Mouse (Mus musculus): ENCODE measurements around the gene Otub2. TPM values are rescaled to one million over a fixed set of nuclear protein-coding genes. Genes with fewer than 3 reads are reported as not detected.

The Otub2 gene
- polyA plus RNA-seq, 1 experiment from 2014 or later = 11.2 TPM

GRCm38 (mm10) chr12:103367171-103367570 is 21.3 kb upstream of the Otub2 start:
- WGBS = 78% methylated on average over 2 of the region's 2 CpGs
- no peak for DNase-seq (ENCODE audit: low spot score)
- no peaks in the 10 kb centered on the region for H3K36me3 ChIP-seq (ENCODE audit: control insufficient read depth, insufficient read depth, low read length)

GRCm38 (mm10) chr12:103367620-103368325 is 20.7 kb upstream of the Otub2 start:
- Histone ChIP-seq H3K9me3 (ENCODE audit: control insufficient read depth, low read length) (no peaks in the 10 kb centered on the region), H3K36me3 (ENCODE audit: control insufficient read depth, insufficient read depth, low read length) (no peaks in the 10 kb centered on the region), H3K4me2 (ENCODE audit: low read depth, severe bottlenecking) (no peak overlapping the region), H3K27ac (replicated peaks; ENCODE audit: low read depth, low read length) (no peak overlapping the region), H3K27me3 (ENCODE audit: control insufficient read depth, insufficient read depth, low read length) (no peaks in the 10 kb centered on the region), H3K4me3 (ENCODE audit: low read depth, low read length) (no peak overlapping the region), H3K9ac (ENCODE audit: low read length) (no peak overlapping the region), H3K4me1 (ENCODE audit: control insufficient read depth, insufficient read depth, low read length) (no peaks in the 10 kb centered on the region)
- 18% methylated on average over 18 of the region's 18 CpGs for WGBS
- ATAC-seq (ENCODE audit: insufficient number of reproducible peaks, low FRiP score, low TSS enrichment, low read depth) (peak; percentile 68; the same call in 1 of the 2 replicates), DNase-seq (ENCODE audit: low spot score) (peak; percentile 91)

More at GRCm38 (mm10) chr12:103367171-103367570, 21.3 kb upstream of the Otub2 start:
- Histone ChIP-seq H3K27me3 (ENCODE audit: control insufficient read depth, insufficient read depth, low read length) (no peaks in the 10 kb centered on the region), H3K4me2 (ENCODE audit: low read depth, severe bottlenecking) (no peak overlapping the region), H3K9ac (ENCODE audit: low read length) (no peak overlapping the region), H3K4me3 (ENCODE audit: low read depth, low read length) (no peak overlapping the region), H3K27ac (replicated peaks; ENCODE audit: low read depth, low read length) (no peak overlapping the region), H3K4me1 (ENCODE audit: control insufficient read depth, insufficient read depth, low read length) (no peaks in the 10 kb centered on the region), H3K9me3 (ENCODE audit: control insufficient read depth, low read length) (no peaks in the 10 kb centered on the region)
- no peak for ATAC-seq (ENCODE audit: insufficient number of reproducible peaks, low FRiP score, low TSS enrichment, low read depth)

GRCm38 (mm10) chr12:103368326-103368669 is 20.2 kb upstream of the Otub2 start:
- DNase-seq (ENCODE audit: low spot score) (no peak), ATAC-seq (ENCODE audit: insufficient number of reproducible peaks, low FRiP score, low TSS enrichment, low read depth) (no peak)
- no peak overlapping the region for H3K27ac ChIP-seq (replicated peaks; ENCODE audit: low read depth, low read length)
- no peaks in the 10 kb centered on the region for H3K4me1 ChIP-seq (ENCODE audit: control insufficient read depth, insufficient read depth, low read length)
- no peaks in the 10 kb centered on the region for H3K9me3 ChIP-seq (ENCODE audit: control insufficient read depth, low read length)
- H3K36me3 ChIP-seq (ENCODE audit: control insufficient read depth, insufficient read depth, low read length) = no peaks in the 10 kb centered on the region
- H3K4me3 ChIP-seq (ENCODE audit: low read depth, low read length) = no peak overlapping the region
- no peak overlapping the region for H3K4me2 ChIP-seq (ENCODE audit: low read depth, severe bottlenecking)
- H3K9ac ChIP-seq (ENCODE audit: low read length) = no peak overlapping the region
- WGBS = 75% methylated on average over 7 of the region's 7 CpGs
- no peaks in the 10 kb centered on the region for H3K27me3 ChIP-seq (ENCODE audit: control insufficient read depth, insufficient read depth, low read length)

GRCm38 (mm10) chr12:103368777-103369176 is 19.7 kb upstream of the Otub2 start:
- no peaks in the 10 kb centered on the region for H3K9me3 ChIP-seq (ENCODE audit: control insufficient read depth, low read length)
- H3K4me3 ChIP-seq (ENCODE audit: low read depth, low read length) = no peak overlapping the region
- DNase-seq (ENCODE audit: low spot score) = no peak
- H3K27me3 ChIP-seq (ENCODE audit: control insufficient read depth, insufficient read depth, low read length) = no peaks in the 10 kb centered on the region
- H3K4me2 ChIP-seq (ENCODE audit: low read depth, severe bottlenecking) = no peak overlapping the region
- no peaks in the 10 kb centered on the region for H3K4me1 ChIP-seq (ENCODE audit: control insufficient read depth, insufficient read depth, low read length)
- H3K27ac ChIP-seq (replicated peaks; ENCODE audit: low read depth, low read length) = no peak overlapping the region
- H3K9ac ChIP-seq (ENCODE audit: low read length) = no peak overlapping the region
- no peaks in the 10 kb centered on the region for H3K36me3 ChIP-seq (ENCODE audit: control insufficient read depth, insufficient read depth, low read length)
- 42% methylated on average over 2 of the region's 2 CpGs for WGBS
- no peak for ATAC-seq (ENCODE audit: insufficient number of reproducible peaks, low FRiP score, low TSS enrichment, low read depth)

GRCm38 (mm10) chr12:103370861-103371260 is 17.6 kb upstream of the Otub2 start:
- H3K4me1 ChIP-seq (ENCODE audit: control insufficient read depth, insufficient read depth, low read length) = no peaks in the 10 kb centered on the region
- no peak for ATAC-seq (ENCODE audit: insufficient number of reproducible peaks, low FRiP score, low TSS enrichment, low read depth)
- H3K9ac ChIP-seq (ENCODE audit: low read length) = no peak overlapping the region
- H3K27ac ChIP-seq (replicated peaks; ENCODE audit: low read depth, low read length) = no peak overlapping the region
- 86% methylated on average over 4 of the region's 4 CpGs for WGBS
- no peak overlapping the region for H3K4me3 ChIP-seq (ENCODE audit: low read depth, low read length)
- H3K9me3 ChIP-seq (ENCODE audit: control insufficient read depth, low read length) = no peaks in the 10 kb centered on the region
- no peaks in the 10 kb centered on the region for H3K36me3 ChIP-seq (ENCODE audit: control insufficient read depth, insufficient read depth, low read length)
- H3K27me3 ChIP-seq (ENCODE audit: control insufficient read depth, insufficient read depth, low read length) = no peaks in the 10 kb centered on the region
- DNase-seq (ENCODE audit: low spot score) = no peak
- no peak overlapping the region for H3K4me2 ChIP-seq (ENCODE audit: low read depth, severe bottlenecking)

GRCm38 (mm10) chr12:103371711-103372110 is 16.8 kb upstream of the Otub2 start:
- H3K27me3 ChIP-seq (ENCODE audit: control insufficient read depth, insufficient read depth, low read length) = no peaks in the 10 kb centered on the region
- WGBS = 32% methylated on average over 6 of the region's 6 CpGs
- no peak overlapping the region for H3K27ac ChIP-seq (replicated peaks; ENCODE audit: low read depth, low read length)
- no peaks in the 10 kb centered on the region for H3K9me3 ChIP-seq (ENCODE audit: control insufficient read depth, low read length)
- no peak overlapping the region for H3K4me3 ChIP-seq (ENCODE audit: low read depth, low read length)
- H3K4me1 ChIP-seq (ENCODE audit: control insufficient read depth, insufficient read depth, low read length) = no peaks in the 10 kb centered on the region
- no peak for ATAC-seq (ENCODE audit: insufficient number of reproducible peaks, low FRiP score, low TSS enrichment, low read depth)
- H3K4me2 ChIP-seq (ENCODE audit: low read depth, severe bottlenecking) = no peak overlapping the region
- peak; percentile 76 for DNase-seq (ENCODE audit: low spot score)
- no peak overlapping the region for H3K9ac ChIP-seq (ENCODE audit: low read length)
- H3K36me3 ChIP-seq (ENCODE audit: control insufficient read depth, insufficient read depth, low read length) = no peaks in the 10 kb centered on the region

GRCm38 (mm10) chr12:103373530-103374236 is 14.8 kb upstream of the Otub2 start:
- Histone ChIP-seq H3K4me2 (ENCODE audit: low read depth, severe bottlenecking) (no peak overlapping the region), H3K27me3 (ENCODE audit: control insufficient read depth, insufficient read depth, low read length) (no peaks in the 10 kb centered on the region), H3K9ac (ENCODE audit: low read length) (no peak overlapping the region), H3K4me3 (ENCODE audit: low read depth, low read length) (no peak overlapping the region), H3K9me3 (ENCODE audit: control insufficient read depth, low read length) (no peaks in the 10 kb centered on the region), H3K36me3 (ENCODE audit: control insufficient read depth, insufficient read depth, low read length) (no peaks in the 10 kb centered on the region), H3K27ac (replicated peaks; ENCODE audit: low read depth, low read length) (no peak overlapping the region), H3K4me1 (ENCODE audit: control insufficient read depth, insufficient read depth, low read length) (no peaks in the 10 kb centered on the region)
- no peak for DNase-seq (ENCODE audit: low spot score)
- no peak for ATAC-seq (ENCODE audit: insufficient number of reproducible peaks, low FRiP score, low TSS enrichment, low read depth)
- WGBS = 76% methylated on average over 8 of the region's 8 CpGs

- H3K27me3 ChIP-seq (ENCODE audit: control insufficient read depth, insufficient read depth, low read length) = no peaks in the 10 kb centered on the region
- no peak overlapping the region for H3K4me3 ChIP-seq (ENCODE audit: low read depth, low read length)
- H3K36me3 ChIP-seq (ENCODE audit: control insufficient read depth, insufficient read depth, low read length) = no peaks in the 10 kb centered on the region
- no peaks in the 10 kb centered on the region for H3K4me1 ChIP-seq (ENCODE audit: control insufficient read depth, insufficient read depth, low read length)
- 70% methylated on average over 5 of the region's 5 CpGs for WGBS
- H3K4me2 ChIP-seq (ENCODE audit: low read depth, severe bottlenecking) = no peak overlapping the region
- H3K27ac ChIP-seq (replicated peaks; ENCODE audit: low read depth, low read length) = no peak overlapping the region
- DNase-seq (ENCODE audit: low spot score) = no peak
- H3K9ac ChIP-seq (ENCODE audit: low read length) = no peak overlapping the region
- ATAC-seq (ENCODE audit: insufficient number of reproducible peaks, low FRiP score, low TSS enrichment, low read depth) = no peak
- H3K9me3 ChIP-seq (ENCODE audit: control insufficient read depth, low read length) = no peaks in the 10 kb centered on the region
Measured at GRCm38 (mm10) chr12:103376124-103376523, 12.4 kb upstream of the Otub2 start.
